18 mouse cellular contexts compared by ENCODE assay signal in the genomic region with DNA sequence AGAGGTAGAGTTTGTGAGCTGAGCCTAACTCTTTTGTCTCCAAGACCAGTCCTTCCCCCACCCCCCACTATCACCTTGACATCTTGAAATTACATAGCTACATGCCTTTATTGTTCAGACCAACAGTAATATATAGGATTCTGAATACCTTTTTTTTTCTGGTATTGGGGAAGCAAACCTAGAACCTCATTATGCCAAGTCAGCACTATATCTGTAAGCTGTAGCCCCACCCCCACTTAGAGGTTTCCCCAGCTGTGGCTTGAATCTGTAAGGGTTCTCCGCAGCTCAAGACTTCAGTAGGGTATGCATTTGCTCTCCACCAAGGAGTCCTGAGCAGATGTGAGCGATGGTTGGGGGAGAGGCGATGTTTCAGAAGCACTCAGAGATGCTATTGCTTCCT. TPM values are rescaled to one million over a fixed set of nuclear protein-coding genes. Genes with fewer than 3 reads are reported as not detected.
"Had no signal": no experiment of that assay in that cellular context is flagged by ENCODE, and none has a peak within 500 bp of the region (broad histone marks: within the 10 kb centered on the region; RNA-seq: fewer than 3 reads in every experiment).

No protein-coding gene starts in this region.

- H3K27me3 ChIP-seq: midbrain, embryonic 15.5 days; neural tube, embryonic 12.5 days had no signal

- H3K4me1 ChIP-seq: liver, embryonic 12.5 days; megakaryocyte, embryonic 14.5 days; stomach, embryonic 15.5 days had no signal

- H3K4me3 ChIP-seq: liver, embryonic 12.5 days; megakaryocyte, embryonic 14.5 days; midbrain, embryonic 13.5 days; midbrain, embryonic 15.5 days; neural tube, embryonic 12.5 days; stomach, embryonic 15.5 days had no signal

- H3K36me3 ChIP-seq: liver, embryonic 12.5 days; midbrain, embryonic 15.5 days; neural tube, embryonic 12.5 days; stomach, embryonic 15.5 days had no signal

- H3K27ac ChIP-seq: liver, embryonic 12.5 days; liver, embryonic 14.5 days; macrophage; midbrain, embryonic 13.5 days; midbrain, embryonic 15.5 days; neural tube, embryonic 12.5 days; stomach, embryonic 15.5 days; stomach, postnatal 0 days had no signal

- H3K9me3 ChIP-seq: liver, embryonic 12.5 days; megakaryocyte, embryonic 14.5 days; midbrain, embryonic 13.5 days; midbrain, embryonic 15.5 days; neural tube, embryonic 12.5 days; stomach, embryonic 15.5 days had no signal

- H3K9ac ChIP-seq: liver, embryonic 12.5 days; liver, embryonic 14.5 days; lung, embryonic 14.5 days; midbrain, embryonic 13.5 days; midbrain, embryonic 15.5 days; neural tube, embryonic 12.5 days; stomach, embryonic 15.5 days had no signal

- DNase-seq: lung, adult 18-20 months; lung, embryonic 14.5 days; lung, postnatal 10 days; lung, postnatal 36 days; right cerebral cortex, postnatal 14 days had no signal

RNA-seq across cellular contexts. Expression of a gene that starts 18.5 kb away (rescaled TPM):
- total RNA-seq: monocyte, adult 5-6 weeks; neutrophil, adult 5-6 weeks had no signal
- polyA plus RNA-seq: liver, embryonic 16.5 days; macrophage; urinary bladder, adult 2 months had no signal
